Mouse (Mus musculus) kidney, adult 2 months (tissue): Measurements from ENCODE around the gene D17Wsu92e.

Source experiments
- CTCF ChIP-seq: fragments of 200-500 bp; conservative IDR thresholded peaks from 2 replicates; pipeline ENCODE4 v1.5.1; 2011; ENCODE audit warnings: low read depth, mild to moderate bottlenecking, control low read depth, low read length, moderate library complexity, mixed read lengths; ENCODE audit not compliant: insufficient read depth, insufficient read length
- POLR2A ChIP-seq: fragments of 200-500 bp; IDR thresholded peaks from one replicate; pipeline ENCODE4 v1.6.1; 2011; ENCODE audit warnings: low read depth, low read length, control low read depth

- no peak for TF ChIP-seq POLR2A
- TF ChIP-seq CTCF: no peak
These were observed 118.6 kb downstream of the D17Wsu92e start for GRCm38 (mm10) chr17:27701856-27702255.
